Mouse (Mus musculus): ENCODE measurements around the gene Tsks.

Tsks gene

GRCm38 (mm10) chr7:44975117-44975419 is 32.1 kb downstream of the Tsks start:
- no peak for DNase-seq (ENCODE audit: low read depth, low spot score)

- DNase-seq (ENCODE audit: low read depth, low spot score) = no peak
These were observed 35.3 kb downstream of the Tsks start for GRCm38 (mm10) chr7:44978300-44978699.

GRCm38 (mm10) chr7:44981539-44981938 is 38.5 kb downstream of the Tsks start:
- DNase-seq (ENCODE audit: low read depth, low spot score) = no peak

- DNase-seq (ENCODE audit: low read depth, low spot score) = peak; percentile 82
These were observed 40.1 kb downstream of the Tsks start for GRCm38 (mm10) chr7:44983085-44983484.

GRCm38 (mm10) chr7:44983944-44984832 is 41.2 kb downstream of the Tsks start:
- DNase-seq (ENCODE audit: low read depth, low spot score) = no peak

GRCm38 (mm10) chr7:44984833-44985164 is 41.8 kb downstream of the Tsks start:
- no peak for DNase-seq (ENCODE audit: low read depth, low spot score)

GRCm38 (mm10) chr7:44985595-44986191 is 42.7 kb downstream of the Tsks start:
- peak; percentile 69 for DNase-seq (ENCODE audit: low read depth, low spot score)

- peak; percentile 100 for DNase-seq (ENCODE audit: low read depth, low spot score)
These were observed 43.3 kb downstream of the Tsks start, which contains the start of gene Prmt1 for GRCm38 (mm10) chr7:44986192-44986878. Prmt1 (minus strand) TSS chr7:44986568.

- DNase-seq (ENCODE audit: low read depth, low spot score) = no peak
These were observed 44.1 kb downstream of the Tsks start for GRCm38 (mm10) chr7:44986879-44987718.

- DNase-seq (ENCODE audit: low read depth, low spot score) = no peak
These were observed 53.7 kb downstream of the Tsks start for GRCm38 (mm10) chr7:44996672-44997071.

GRCm38 (mm10) chr7:44997231-44997939 is 54.4 kb downstream of the Tsks start, which contains the start of gene Irf3:
Irf3 (plus strand) TSS chr7:44997648.
- DNase-seq (ENCODE audit: low read depth, low spot score) = peak; percentile 98

- no peak for DNase-seq (ENCODE audit: low read depth, low spot score)
These were observed 55.0 kb downstream of the Tsks start for GRCm38 (mm10) chr7:44997940-44998428.

- DNase-seq (ENCODE audit: low read depth, low spot score) = peak; percentile 40
These were observed 55.5 kb downstream of the Tsks start, which contains the start of gene Bcl2l12 for GRCm38 (mm10) chr7:44998501-44998955. Bcl2l12 (minus strand) TSS chr7:44998712.

- no peak for DNase-seq (ENCODE audit: low read depth, low spot score)
These were observed 56.7 kb downstream of the Tsks start for GRCm38 (mm10) chr7:44999753-45000152.

GRCm38 (mm10) chr7:45000539-45001114 is 57.6 kb downstream of the Tsks start:
- no peak for DNase-seq (ENCODE audit: low read depth, low spot score)

GRCm38 (mm10) chr7:45002440-45002839 is 59.4 kb downstream of the Tsks start:
- no peak for DNase-seq (ENCODE audit: low read depth, low spot score)

- DNase-seq (ENCODE audit: low read depth, low spot score) = no peak
These were observed 61.5 kb downstream of the Tsks start for GRCm38 (mm10) chr7:45004546-45004945.

- no peak for DNase-seq (ENCODE audit: low read depth, low spot score)
These were observed 62.5 kb downstream of the Tsks start for GRCm38 (mm10) chr7:45005321-45005992.

- no peak for DNase-seq (ENCODE audit: low read depth, low spot score)
These were observed 63.5 kb downstream of the Tsks start for GRCm38 (mm10) chr7:45006503-45006902.

GRCm38 (mm10) chr7:45007141-45007540 is 64.1 kb downstream of the Tsks start:
- DNase-seq (ENCODE audit: low read depth, low spot score) = no peak

Measured in CD4-positive helper T cell, adult 2 months (primary cell).